In the genomic region with DNA sequence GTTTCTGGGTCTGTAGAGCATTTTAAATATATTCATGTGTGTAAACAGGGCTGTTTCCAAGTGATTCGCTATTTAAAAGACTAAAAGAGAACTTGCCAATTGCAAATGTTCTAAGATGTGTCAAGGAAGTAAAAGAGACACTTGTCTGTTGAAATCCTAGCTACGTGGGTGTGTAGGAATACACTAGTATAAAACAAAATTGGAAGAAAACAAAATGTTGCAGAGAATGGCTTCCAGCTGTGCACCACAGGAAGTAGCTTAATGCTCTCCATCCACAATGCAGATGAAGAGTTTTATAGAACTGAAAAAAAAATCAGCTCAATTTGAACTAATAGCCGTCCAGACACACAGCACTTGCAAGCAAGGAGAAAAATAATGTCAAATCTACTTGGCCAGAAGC, we compare ENCODE assay signal across 18 mouse cellular contexts.
DNase-seq lines count a peak whose midpoint lies in the region; ATAC-seq and TF ChIP-seq lines count a peak whose summit lies in the region.
"Had no signal": no experiment of that assay in that cellular context is flagged by ENCODE, and none has a peak within 500 bp of the region (broad histone marks: within the 10 kb centered on the region; RNA-seq: fewer than 3 reads in every experiment).

No protein-coding gene starts in this region.

- no peaks in the 10 kb centered on the region for H3K79me2 ChIP-seq in heart, adult 2 months (replicated peaks; ENCODE audit: control insufficient read depth, insufficient read depth, low read length)

- no peak for TF ChIP-seq EP300 in heart, adult 2 months (IDR thresholded peaks at IDR 0.05; ENCODE audit: insufficient read depth, low read depth, low read length)

- intact Hi-C loops in heart, adult 2 months (cut with DNase I), result no loop called here

- DNase-seq in heart, adult 2 months, result no peak
- DNase-seq in heart, embryonic 10.5 days (ENCODE audit: low spot score), result no peak
- DNase-seq in lung, embryonic 14.5 days, result peak; percentile 59
- DNase-seq in lung, postnatal 10 days, result no peak
- DNase-seq in adipocyte (ENCODE audit: low spot score), result peak; percentile 32
- DNase-seq in embryonic facial prominence, embryonic 14.5 days (ENCODE audit: low spot score), result peak; percentile 83
- no peak for DNase-seq in urinary bladder, postnatal 10 days (ENCODE audit: low spot score)
- DNase-seq: adrenal gland, adult 2 months; cerebellum, adult 2 months; heart, adult 11 months; kidney, postnatal 10 days; liver; liver, postnatal 0 days; spleen, adult 18-20 months; thymus, adult 2 months had no signal

- H3K27me3 ChIP-seq in heart, adult 2 months (ENCODE audit: control insufficient read depth, insufficient read depth, low read length), result no peaks in the 10 kb centered on the region
- no peaks in the 10 kb centered on the region for H3K27me3 ChIP-seq in heart, embryonic 10.5 days (ENCODE audit: insufficient read depth, poor library complexity, severe bottlenecking)
- H3K27me3 ChIP-seq in lung, embryonic 14.5 days (ENCODE audit: insufficient read depth, low read length), result no peaks in the 10 kb centered on the region
- no peaks in the 10 kb centered on the region for H3K27me3 ChIP-seq in embryonic facial prominence, embryonic 14.5 days (replicated peaks; ENCODE audit: control insufficient read depth, insufficient read depth, low read length)
- H3K27me3 ChIP-seq: megakaryocyte, embryonic 14.5 days had no signal

- no peak overlapping the region for H3K4me2 ChIP-seq in lung, embryonic 14.5 days
- no peak overlapping the region for H3K4me2 ChIP-seq in embryonic facial prominence, embryonic 14.5 days (ENCODE audit: low read depth, low read length)
- H3K4me2 ChIP-seq: hindbrain, embryonic 14.5 days had no signal

- no peak for TF ChIP-seq POLR2A in heart, adult 2 months (IDR thresholded peaks at IDR 0.05; ENCODE audit: insufficient read depth, low read depth, low read length)

- no peaks in the 10 kb centered on the region for H3K9me3 ChIP-seq in heart, embryonic 10.5 days
- H3K9me3 ChIP-seq in lung, embryonic 14.5 days (ENCODE audit: low read depth, low read length), result no peaks in the 10 kb centered on the region
- H3K9me3 ChIP-seq in embryonic facial prominence, embryonic 14.5 days (ENCODE audit: control insufficient read depth, low read length), result no peaks in the 10 kb centered on the region
- H3K9me3 ChIP-seq: megakaryocyte, embryonic 14.5 days had no signal

- H3K9ac ChIP-seq in heart, adult 2 months (ENCODE audit: low read depth, low read length), result no peak overlapping the region
- no peak overlapping the region for H3K9ac ChIP-seq in lung, embryonic 14.5 days
- no peak overlapping the region for H3K9ac ChIP-seq in embryonic facial prominence, embryonic 14.5 days (ENCODE audit: low read depth, low read length)
- H3K9ac ChIP-seq: hindbrain, embryonic 14.5 days; liver, postnatal 0 days had no signal

- H3K4me3 ChIP-seq in heart, adult 2 months, result no peak overlapping the region
- H3K4me3 ChIP-seq in heart, embryonic 10.5 days, result no peak overlapping the region
- no peak overlapping the region for H3K4me3 ChIP-seq in lung, embryonic 14.5 days (ENCODE audit: low read depth, low read length)
- no peak overlapping the region for H3K4me3 ChIP-seq in embryonic facial prominence, embryonic 14.5 days (ENCODE audit: low read depth, low read length)
- H3K4me3 ChIP-seq: megakaryocyte, embryonic 14.5 days had no signal

- 51% methylated on average over 3 of the region's 3 CpGs for WGBS in heart, adult 2 months
- 57% methylated on average over 3 of the region's 3 CpGs for WGBS in heart, embryonic 10.5 days
- 27% methylated on average over 3 of the region's 3 CpGs for WGBS in lung, embryonic 14.5 days
- WGBS in embryonic facial prominence, embryonic 14.5 days, result 20% methylated on average over 3 of the region's 3 CpGs

- no peak for TF ChIP-seq CTCF in heart, adult 2 months (IDR thresholded peaks at IDR 0.05)
- no peak for TF ChIP-seq CTCF in lung, embryonic 14.5 days (IDR thresholded peaks at IDR 0.05; ENCODE audit: low read depth)

- peak overlapping the region; percentile 24 for H3K27ac ChIP-seq in heart, adult 2 months
- no peak overlapping the region for H3K27ac ChIP-seq in heart, embryonic 10.5 days
- H3K27ac ChIP-seq in lung, embryonic 14.5 days (ENCODE audit: low read depth), result no peak overlapping the region
- H3K27ac ChIP-seq in embryonic facial prominence, embryonic 14.5 days (replicated peaks; ENCODE audit: low read depth, low read length), result peak overlapping the region; percentile 40; the same call in 1 of the 2 replicates
- H3K27ac ChIP-seq: hindbrain, embryonic 14.5 days had no signal

- ATAC-seq in lung, embryonic 14.5 days (ENCODE audit: insufficient read depth), result no peak; the same call in 1 of the 2 replicates
- peak; percentile 37; the same call in 1 of the 2 replicates for ATAC-seq in embryonic facial prominence, embryonic 14.5 days (ENCODE audit: low read depth)
- ATAC-seq: intestine, postnatal 0 days; liver, postnatal 0 days had no signal

- H3K36me3 ChIP-seq in heart, adult 2 months (ENCODE audit: control insufficient read depth, insufficient read depth, low read length), result no peaks in the 10 kb centered on the region
- no peaks in the 10 kb centered on the region for H3K36me3 ChIP-seq in heart, embryonic 10.5 days
- H3K36me3 ChIP-seq in lung, embryonic 14.5 days (ENCODE audit: insufficient read depth), result no peaks in the 10 kb centered on the region
- H3K36me3 ChIP-seq in embryonic facial prominence, embryonic 14.5 days (ENCODE audit: control insufficient read depth, insufficient read depth, low read length), result no peaks in the 10 kb centered on the region

- no peaks in the 10 kb centered on the region for H3K4me1 ChIP-seq in heart, adult 2 months (ENCODE audit: control insufficient read depth, insufficient read depth, low read length)
- no peaks in the 10 kb centered on the region for H3K4me1 ChIP-seq in heart, embryonic 10.5 days
- H3K4me1 ChIP-seq in lung, embryonic 14.5 days (ENCODE audit: insufficient read depth), result no peaks in the 10 kb centered on the region
- no peaks in the 10 kb centered on the region for H3K4me1 ChIP-seq in embryonic facial prominence, embryonic 14.5 days (ENCODE audit: control insufficient read depth, insufficient read depth, low read length)
- H3K4me1 ChIP-seq: megakaryocyte, embryonic 14.5 days had no signal

Comparison
In these comparisons a context has a peak if more than half of its experiments do, and no peak if none do; other contexts are left out.
1. DNase-seq: peak in lung, embryonic 14.5 days (single experiment), adipocyte (single experiment) and embryonic facial prominence, embryonic 14.5 days (single experiment); none in heart, adult 2 months (0 of 2), heart, embryonic 10.5 days (single experiment), lung, postnatal 10 days (single experiment) and urinary bladder, postnatal 10 days (single experiment).
2. H3K27ac ChIP-seq: peak in heart, adult 2 months (single experiment) and embryonic facial prominence, embryonic 14.5 days (single experiment); none in heart, embryonic 10.5 days (single experiment) and lung, embryonic 14.5 days (single experiment).